Mouse (Mus musculus): ENCODE measurements around the gene Stat3.

The Stat3 gene

GRCm38 (mm10) chr11:100920887-100921624, 18.3 kb downstream of the Stat3 start:
- DNase-seq (ENCODE audit: low read depth, low spot score): no peak

DNA sequence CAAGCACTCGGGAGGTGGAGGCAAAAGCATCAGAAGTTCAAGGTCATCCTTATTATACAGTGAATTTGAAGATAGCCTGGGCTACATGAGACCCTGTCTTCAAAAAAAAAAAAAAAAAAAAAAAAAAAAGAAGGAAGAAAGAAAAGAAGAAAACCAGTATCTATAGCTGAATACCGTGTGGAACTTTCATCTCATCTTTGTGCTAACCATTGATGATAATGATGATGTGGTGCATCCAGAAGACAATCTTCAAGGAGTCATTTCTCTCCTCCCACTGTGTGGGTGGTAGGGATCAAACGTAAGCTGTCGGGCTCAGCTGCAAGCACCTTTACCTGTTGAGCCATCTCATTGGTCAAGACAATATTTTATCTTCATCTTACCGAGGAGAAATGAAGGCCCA, 21.3 kb downstream of the Stat3 start:
- no peak for DNase-seq (ENCODE audit: low read depth, low spot score)

- DNase-seq (ENCODE audit: low read depth, low spot score): no peak
These were observed 22.8 kb downstream of the Stat3 start for GRCm38 (mm10) chr11:100916432-100916971.

- no peak for DNase-seq (ENCODE audit: low read depth, low spot score)
These were observed 24.3 kb downstream of the Stat3 start for GRCm38 (mm10) chr11:100915063-100915462.

DNA sequence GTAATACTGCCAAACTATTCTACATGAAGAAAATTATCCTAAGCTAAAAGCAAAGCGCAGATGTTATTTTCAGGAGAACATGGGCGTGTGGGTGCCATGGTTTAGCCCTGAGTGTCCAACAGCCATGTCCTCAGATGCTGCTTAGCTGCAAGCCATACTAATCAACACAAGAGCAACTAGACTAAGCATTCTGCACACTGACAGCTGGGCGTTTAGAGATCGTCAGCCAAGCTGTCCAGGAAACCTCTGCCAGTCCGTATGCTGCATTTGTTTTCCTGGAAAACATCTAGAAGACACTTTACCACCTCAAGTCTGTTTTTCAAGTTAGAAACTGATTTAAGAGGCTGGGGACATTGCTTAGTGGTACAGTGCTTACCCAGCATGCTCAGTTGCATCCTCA, 24.9 kb downstream of the Stat3 start:
- DNase-seq (ENCODE audit: low read depth, low spot score): no peak

GRCm38 (mm10) chr11:100912401-100913155, 26.8 kb downstream of the Stat3 start:
- DNase-seq (ENCODE audit: low read depth, low spot score): no peak

DNA sequence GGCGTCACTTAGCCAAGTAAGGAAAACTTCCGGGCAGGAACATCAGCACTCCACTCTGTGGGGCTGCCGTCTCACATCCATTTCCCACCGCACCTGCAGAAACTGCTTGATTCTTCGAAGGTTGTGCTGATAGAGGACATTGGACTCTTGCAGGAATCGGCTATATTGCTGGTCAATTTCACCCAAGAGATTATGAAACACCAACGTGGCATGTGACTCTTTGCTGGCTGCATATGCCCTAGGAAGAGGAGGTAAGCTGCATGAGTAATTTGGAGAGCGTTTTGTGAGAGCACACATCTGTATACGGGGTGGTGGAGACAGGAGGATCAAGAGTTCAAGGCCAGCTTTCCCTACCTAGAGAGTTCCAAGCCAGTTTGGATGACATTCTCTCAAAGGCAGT, 30.8 kb downstream of the Stat3 start:
- DNase-seq (ENCODE audit: low read depth, low spot score): no peak

GRCm38 (mm10) chr11:100908112-100908511, 31.2 kb downstream of the Stat3 start:
- no peak for DNase-seq (ENCODE audit: low read depth, low spot score)

- DNase-seq (ENCODE audit: low read depth, low spot score): no peak
These were observed 32.5 kb downstream of the Stat3 start for GRCm38 (mm10) chr11:100906885-100907284.

DNA sequence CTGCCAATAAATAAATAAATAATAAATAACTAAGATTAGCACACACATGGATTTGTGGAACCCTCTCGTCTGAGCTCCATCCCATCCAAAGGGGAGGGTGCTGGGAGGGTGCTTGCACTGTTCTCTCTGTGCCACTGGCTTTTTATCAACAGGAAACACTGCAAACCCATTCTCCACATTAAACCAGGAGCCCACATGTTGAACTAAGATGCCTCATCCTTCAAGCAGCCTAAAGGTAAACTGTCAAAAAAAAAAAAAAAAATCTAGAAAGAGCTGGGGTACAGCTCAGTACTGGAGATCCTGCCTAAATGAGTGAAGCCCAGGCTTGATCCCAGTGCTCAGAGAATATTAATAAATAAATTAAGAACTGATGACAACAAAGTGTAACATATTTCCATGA, 33.4 kb downstream of the Stat3 start:
- DNase-seq (ENCODE audit: low read depth, low spot score): no peak

- DNase-seq (ENCODE audit: low read depth, low spot score): no peak
These were observed 34.6 kb downstream of the Stat3 start for GRCm38 (mm10) chr11:100904580-100905351.

GRCm38 (mm10) chr11:100898441-100899199, 40.7 kb downstream of the Stat3 start:
- DNase-seq (ENCODE audit: low read depth, low spot score): no peak

GRCm38 (mm10) chr11:100897294-100898231, 41.8 kb downstream of the Stat3 start:
- DNase-seq (ENCODE audit: low read depth, low spot score): peak; percentile 55

GRCm38 (mm10) chr11:100896078-100896477, 43.3 kb downstream of the Stat3 start:
- DNase-seq (ENCODE audit: low read depth, low spot score): no peak

DNA sequence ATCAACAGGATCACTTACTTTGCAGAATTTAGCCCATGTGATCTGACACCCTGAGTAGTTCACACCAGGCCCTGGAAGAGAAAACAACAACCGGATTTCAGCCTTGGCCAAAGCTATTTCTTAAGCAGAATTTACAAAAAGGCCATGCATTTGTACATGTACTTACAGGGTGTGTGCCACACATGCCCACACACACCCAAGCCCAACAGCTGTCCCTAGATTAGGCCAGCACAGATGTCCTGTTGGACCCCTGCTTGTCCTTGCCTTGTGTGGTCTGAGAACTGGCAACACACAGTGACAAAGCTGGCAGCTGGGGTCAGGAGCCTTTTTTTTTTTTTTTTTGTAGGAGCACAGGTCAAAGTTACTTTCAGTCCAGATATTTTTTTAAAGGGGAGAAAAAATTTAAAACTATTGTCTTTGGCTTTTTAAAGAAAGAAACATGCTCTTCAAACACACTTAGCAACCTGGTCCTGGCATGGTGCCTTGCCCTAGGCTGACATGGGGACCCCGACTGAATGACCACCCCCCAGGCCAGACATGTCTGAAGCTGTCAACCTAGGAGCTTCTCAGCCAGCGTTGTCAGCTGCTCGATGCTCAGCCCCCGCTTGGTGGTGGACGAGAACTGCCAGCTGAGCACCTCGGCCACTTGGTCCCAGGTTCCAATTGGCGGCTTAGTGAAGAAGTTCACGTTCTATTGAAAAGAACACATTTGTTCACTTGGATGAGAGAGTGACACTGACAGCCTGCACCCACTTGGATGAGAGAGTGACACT, 45.0 kb downstream of the Stat3 start:
- DNase-seq (ENCODE audit: low read depth, low spot score): no peak

DNA sequence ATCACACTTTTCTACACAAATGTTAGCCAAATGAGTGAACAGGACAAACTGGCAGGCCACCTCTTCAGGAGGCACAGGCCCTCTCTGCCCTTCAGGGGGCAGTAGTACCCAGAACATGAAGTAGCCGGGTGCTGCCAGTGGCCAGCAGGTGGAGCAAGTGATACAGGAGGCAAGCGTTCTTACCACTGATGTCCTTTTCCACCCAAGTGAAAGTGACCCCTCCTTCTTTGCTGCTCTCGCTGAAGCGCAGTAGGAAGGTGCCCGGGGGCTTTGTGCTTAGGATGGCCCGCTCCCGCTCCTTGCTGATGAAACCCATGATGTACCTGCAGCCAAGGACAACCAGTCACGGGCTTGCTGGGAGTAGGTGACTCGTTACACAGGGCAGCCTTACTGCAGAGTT, 45.9 kb downstream of the Stat3 start:
- DNase-seq (ENCODE audit: low read depth, low spot score): peak; percentile 36

DNA sequence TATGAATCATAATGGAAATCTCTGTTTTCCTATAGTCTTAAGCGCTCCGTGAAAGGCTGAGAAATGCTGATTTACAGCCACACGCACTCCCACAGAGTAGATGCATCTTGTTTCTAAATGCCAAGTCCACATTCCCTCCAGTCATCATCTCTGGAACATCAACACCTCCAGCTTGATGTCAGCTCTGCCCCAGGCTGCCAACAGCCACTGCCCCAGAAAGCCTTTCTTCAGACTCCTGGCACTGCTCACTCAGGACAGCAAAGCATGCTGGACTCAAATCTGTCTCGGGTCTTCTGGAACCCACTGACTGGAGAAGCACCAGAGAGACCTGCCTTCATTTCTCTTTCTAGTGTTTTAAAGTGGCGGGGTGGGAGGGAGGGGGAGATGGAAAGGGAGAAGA, 46.9 kb downstream of the Stat3 start:
- no peak for DNase-seq (ENCODE audit: low read depth, low spot score)

DNA sequence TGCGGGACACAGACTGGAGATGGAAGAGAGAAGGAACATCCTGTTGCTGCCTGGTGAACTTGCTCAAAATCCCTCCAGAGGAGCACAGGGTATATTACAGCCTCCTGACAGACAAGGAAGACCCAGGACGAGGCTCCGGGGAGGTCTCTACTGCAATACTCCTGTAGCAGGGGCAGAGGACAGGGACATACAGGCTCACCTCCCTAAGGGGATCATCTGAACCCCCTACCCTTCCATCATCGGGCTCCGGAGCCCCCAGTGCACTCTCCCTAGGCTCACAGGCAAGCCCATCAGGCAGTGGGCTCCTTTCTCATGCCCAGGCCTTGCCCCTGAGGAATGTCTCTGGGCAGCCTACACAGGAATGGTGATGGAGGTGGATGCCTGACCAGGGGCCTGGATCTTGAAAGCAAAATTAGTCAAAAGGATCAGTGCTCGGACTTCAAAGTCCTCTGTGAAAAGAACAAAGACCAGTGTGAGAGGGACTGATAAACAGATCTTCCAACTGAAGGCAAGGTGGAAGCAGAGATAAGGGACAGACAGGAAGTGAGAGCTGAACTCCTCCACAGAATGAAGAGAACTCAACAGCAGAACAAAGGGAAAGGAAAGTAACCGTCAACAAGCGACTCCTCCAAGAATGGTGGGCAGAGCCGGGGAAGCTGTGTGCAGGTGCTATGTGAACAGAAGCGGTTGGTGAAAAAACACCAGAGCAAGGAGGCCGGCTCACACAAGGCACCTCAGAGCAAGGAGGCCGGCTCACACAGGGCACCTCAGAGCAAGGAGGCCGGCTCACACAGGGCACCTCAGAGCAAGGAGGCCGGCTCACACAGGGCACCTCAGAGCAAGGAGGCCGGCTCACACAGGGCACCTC, 47.9 kb downstream of the Stat3 start:
- no peak for DNase-seq (ENCODE audit: low read depth, low spot score)
